Mouse (Mus musculus) CH12.LX (cell line): ENCODE data around the gene Cyp39a1. TPM values are rescaled to one million over a fixed set of nuclear protein-coding genes. Genes with fewer than 3 reads are reported as not detected.

Experiments used
- DNase-seq: peaks from one replicate; pipeline ENCODE4 v3.0.0-alpha.2; 2013; ENCODE audit errors: extremely low read depth
- H3K27ac ChIP-seq: 2 replicates; pipeline ENCODE4 v1.5.1; 2012; ENCODE audit warnings: low read depth, mild to moderate bottlenecking, control low read depth, moderate library complexity; ENCODE audit not compliant: insufficient read depth
- H3K27me3 ChIP-seq: replicated peaks from 2 replicates; pipeline ENCODE3; 2012; ENCODE audit warnings: inconsistent platforms
- H3K36me3 ChIP-seq, 2 experiments: replicated peaks in 1 of 2; 2 replicates each; pipeline versions ENCODE3 to v1.6.1; 2012; ENCODE audit warnings: inconsistent platforms in 1 of 2, low read length in 1 of 2, mild to moderate bottlenecking in 1 of 2, mixed read lengths in 1 of 2, moderate library complexity in 1 of 2; ENCODE audit not compliant: control insufficient read depth in 1 of 2, insufficient read depth in 1 of 2
- H3K4me1 ChIP-seq, 2 experiments: 2 replicates each; pipeline ENCODE4 v1.6.1; 2012; ENCODE audit warnings: inconsistent platforms in 1 of 2, moderate library complexity in 1 of 2; ENCODE audit not compliant: insufficient read depth in 2 of 2, control insufficient read depth in 1 of 2
- H3K4me2 ChIP-seq: 2 replicates; pipeline ENCODE4 v1.6.1; 2012; ENCODE audit warnings: low read depth, mild to moderate bottlenecking, control low read depth; ENCODE audit not compliant: poor library complexity, insufficient read depth, severe bottlenecking
- H3K4me3 ChIP-seq, 3 experiments: fragments of 150-350 bp in 1 of 3; sonication (generic) in 1 of 3; replicated peaks in 1 of 3; 2 replicates each; pipeline versions ENCODE3 to v1.5.1; 2011 to 2012; ENCODE audit warnings: low read depth in 2 of 3, low read length in 2 of 3, mild to moderate bottlenecking in 2 of 3, moderate library complexity in 2 of 3, control low read depth in 1 of 3, improper control_type of control experiment in 1 of 3, inconsistent platforms in 1 of 3, mixed read lengths in 1 of 3; ENCODE audit not compliant: poor library complexity in 1 of 3
- H3K79me2 ChIP-seq: replicated peaks from 2 replicates; pipeline ENCODE4 v1.6.1; 2012; ENCODE audit warnings: mild to moderate bottlenecking, moderate library complexity; ENCODE audit not compliant: control insufficient read depth, poor library complexity, insufficient read depth, severe bottlenecking; ENCODE audit errors: extremely low read depth
- H3K9ac ChIP-seq: 2 replicates; pipeline ENCODE4 v1.6.1; 2012; ENCODE audit warnings: low read depth, mild to moderate bottlenecking, control low read depth, moderate library complexity; ENCODE audit not compliant: insufficient read depth
- H3K9me3 ChIP-seq: replicated peaks from 2 replicates; pipeline ENCODE3; 2012; ENCODE audit warnings: low read length, inconsistent platforms, mixed read lengths
- ETS1 ChIP-seq: conservative IDR thresholded peaks from 2 replicates; pipeline ENCODE4 v1.6.1; 2012; ENCODE audit warnings: low read depth, mild to moderate bottlenecking, inconsistent platforms, low read length, improper control_type of control experiment, moderate library complexity
- MAZ ChIP-seq: IDR thresholded peaks from 2 replicates; pipeline ENCODE4 v1.6.1; 2012; ENCODE audit warnings: low read depth, mild to moderate bottlenecking, inconsistent platforms, low read length, improper control_type of control experiment, moderate library complexity
- MEF2A ChIP-seq: IDR thresholded peaks from 2 replicates; pipeline ENCODE4 v1.6.1; 2014; ENCODE audit warnings: low read depth, mild to moderate bottlenecking, inconsistent platforms, low read length, improper control_type of control experiment, borderline replicate concordance
- MXI1 ChIP-seq: IDR thresholded peaks from 2 replicates; pipeline ENCODE4 v1.6.1; 2011; ENCODE audit warnings: mild to moderate bottlenecking, low read depth, low read length, improper control_type of control experiment
- NRF1 ChIP-seq: IDR thresholded peaks from 2 replicates; pipeline ENCODE4 v1.6.1; 2014; ENCODE audit warnings: low read depth, mild to moderate bottlenecking, inconsistent platforms, low read length, improper control_type of control experiment, moderate library complexity
- POLR2AphosphoS2 ChIP-seq: IDR thresholded peaks from 2 replicates; pipeline ENCODE4 v1.6.1; 2011; ENCODE audit warnings: low read depth, low read length, improper control_type of control experiment
- RAD21 ChIP-seq: IDR thresholded peaks from 2 replicates; pipeline ENCODE4 v1.6.1; 2011; ENCODE audit warnings: low read depth, mild to moderate bottlenecking, low read length, improper control_type of control experiment, moderate library complexity
- SMC3 ChIP-seq: IDR thresholded peaks from 2 replicates; pipeline ENCODE4 v1.6.1; 2011; ENCODE audit warnings: low read depth, low read length, improper control_type of control experiment
- UBTF ChIP-seq: IDR thresholded peaks from 2 replicates; pipeline ENCODE4 v1.6.1; 2012; ENCODE audit warnings: low read depth, mild to moderate bottlenecking, inconsistent platforms, low read length, improper control_type of control experiment, moderate library complexity
- USF1 ChIP-seq: IDR thresholded peaks from 2 replicates; pipeline ENCODE4 v1.6.1; 2014; ENCODE audit warnings: low read depth, mild to moderate bottlenecking, inconsistent platforms, low read length, improper control_type of control experiment
- ZC3H11A ChIP-seq: IDR thresholded peaks from 2 replicates; pipeline ENCODE4 v1.6.1; 2012; ENCODE audit warnings: low read depth, mild to moderate bottlenecking, inconsistent platforms, low read length, improper control_type of control experiment
- ZKSCAN1 ChIP-seq: IDR thresholded peaks from 2 replicates; pipeline ENCODE4 v1.6.1; 2012; ENCODE audit warnings: low read depth, inconsistent platforms, low read length, improper control_type of control experiment, borderline replicate concordance
- ZMIZ1 ChIP-seq: IDR thresholded peaks from 2 replicates; pipeline ENCODE4 v1.6.1; 2012; ENCODE audit warnings: low read depth, mild to moderate bottlenecking, inconsistent platforms, low read length, improper control_type of control experiment
- dilution Hi-C: fragments of 300-500 bp; cut with MboI; formaldehyde crosslinking; loops from 2 replicates; pipeline ENCODE4 v1.14.3; 2020; ENCODE audit warnings: low sequenced_read_pairs; ENCODE audit not compliant: extremely low pct_unique_long_range_greater_than_20kb, extremely low pct_ligation_motif_present
- in situ Hi-C: fragments of 300-500 bp; cut with MboI; formaldehyde crosslinking; loops from 3 replicates; pipeline ENCODE4 v1.14.3; 2019; ENCODE audit warnings: low sequenced_read_pairs, low pct_ligation_motif_present, low pct_unique_long_range_greater_than_20kb, mixed read lengths
- polyA plus RNA-seq: library from polyadenylated mRNA; unstranded; fragments of >175 nt; gene quantifications from 2 replicates; pipeline ENCODE4 v1.2.1, GENCODE M21; 2012; ENCODE audit warnings: low read depth; ENCODE audit not compliant: insufficient read length
- total RNA-seq, 2 experiments: library from RNA; depleted of rRNA; stranded (reverse); fragments of 300-350 nt in 1 of 2; fragments of >200 nt in 1 of 2; gene quantifications; 2 replicates each; pipeline ENCODE4 v1.2.3; 2012 to 2014

The Cyp39a1 gene
- total and polyA plus RNA-seq, 3 experiments: 0.04 to 0.43 (median 0.16) TPM

DNA sequence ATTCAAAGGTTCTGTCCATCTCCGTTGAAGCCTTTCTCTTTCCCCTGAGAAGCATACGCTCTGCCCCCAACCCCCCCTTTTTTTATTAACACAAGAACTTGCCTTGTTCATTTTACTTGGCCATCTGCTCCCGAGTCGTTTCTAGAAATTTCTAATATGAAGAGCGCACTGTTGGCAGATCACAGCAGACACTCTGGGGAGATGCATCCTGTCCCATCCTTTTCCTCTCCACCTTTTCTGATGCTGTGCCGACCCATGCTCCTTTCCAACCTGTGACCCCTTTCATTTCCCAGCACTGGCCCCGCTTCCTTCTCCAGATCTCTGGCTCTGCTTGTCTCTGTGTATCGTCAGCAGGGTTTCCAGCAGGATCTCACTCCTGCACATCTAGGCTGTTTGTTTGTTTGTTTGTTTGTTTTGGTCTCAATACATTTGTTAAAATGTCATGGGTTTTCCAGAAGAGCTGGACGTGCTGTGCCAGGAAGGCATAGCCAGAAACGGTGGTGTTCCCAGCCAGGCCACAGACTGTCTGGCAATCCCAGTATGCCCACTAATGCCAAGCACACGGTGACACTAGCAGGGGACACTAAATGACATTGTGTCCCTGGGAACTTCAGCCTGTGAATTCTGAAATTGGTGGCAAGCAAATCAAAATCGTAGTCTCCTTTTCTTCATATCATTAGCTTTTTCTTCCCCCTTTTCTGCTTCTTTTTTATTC lies 37.1 kb downstream of the Cyp39a1 start:
- in situ Hi-C loops (loop anchor here (25.0 kb wide), 1 partner anchor 333 kb away; no protein-coding TSS in a partner anchor), dilution Hi-C loops (no loop called here)
- Histone ChIP-seq H3K27me3 (no peaks in the 10 kb centered on the region), H3K4me1 (no peaks in the 10 kb centered on the region), H3K79me2 (no peaks in the 10 kb centered on the region), H3K9me3 (peaks cover 30% of the 10 kb centered on the region), H3K4me2 (no peak overlapping the region), H3K9ac (no peak overlapping the region), H3K36me3 (no peaks in the 10 kb centered on the region), H3K27ac (no peak overlapping the region), H3K4me3 (no peak overlapping the region)
- TF ChIP-seq POLR2AphosphoS2: no peak
- TF ChIP-seq ZMIZ1: no peak
- no peak for TF ChIP-seq MAZ
- no peak for TF ChIP-seq ZC3H11A
- TF ChIP-seq ETS1: no peak
- no peak for TF ChIP-seq MXI1
- no peak for TF ChIP-seq ZKSCAN1
- TF ChIP-seq NRF1: no peak
- TF ChIP-seq RAD21: no peak
- no peak for TF ChIP-seq SMC3
- no peak for TF ChIP-seq MEF2A
- no peak for TF ChIP-seq UBTF
- no peak for DNase-seq

DNA sequence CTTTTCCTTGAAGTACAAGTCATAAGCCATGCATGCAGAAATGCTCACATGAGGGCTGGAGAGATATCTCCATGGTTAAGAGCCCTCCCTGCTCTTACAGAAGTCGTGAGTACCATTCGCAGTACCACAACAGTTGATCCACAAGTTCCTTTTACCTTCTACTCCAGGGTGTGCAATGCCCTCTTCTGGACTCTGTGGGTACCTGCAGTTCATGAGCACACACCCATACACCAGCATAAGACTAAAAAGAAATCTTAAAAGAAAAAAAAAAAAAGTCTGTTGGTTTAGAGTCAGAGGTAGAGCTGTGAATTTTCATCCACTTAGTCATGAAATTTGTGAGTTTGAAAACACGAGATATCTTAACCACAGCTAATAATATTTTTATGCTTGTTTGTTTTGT lies 39.5 kb downstream of the Cyp39a1 start:
- H3K4me3 ChIP-seq: no peak overlapping the region
- in situ Hi-C loops (loop anchor here (25.0 kb wide), 1 partner anchor 331 kb away; no protein-coding TSS in a partner anchor), dilution Hi-C loops (no loop called here)
- H3K36me3 ChIP-seq: no peaks in the 10 kb centered on the region
- H3K4me2 ChIP-seq: no peak overlapping the region
- no peak for TF ChIP-seq USF1
- no peak overlapping the region for H3K27ac ChIP-seq
- no peaks in the 10 kb centered on the region for H3K79me2 ChIP-seq
- peaks cover 31% of the 10 kb centered on the region for H3K9me3 ChIP-seq
- H3K9ac ChIP-seq: no peak overlapping the region
- H3K27me3 ChIP-seq: no peaks in the 10 kb centered on the region
- DNase-seq: no peak
- no peaks in the 10 kb centered on the region for H3K4me1 ChIP-seq
